Mouse (Mus musculus) granulocyte monocyte progenitor cell, adult 5-6 weeks (primary cell): Measurements from ENCODE around the gene Yap1. TPM values are rescaled to one million over a fixed set of nuclear protein-coding genes. Genes with fewer than 3 reads are reported as not detected.

Experiments
- ATAC-seq: replicated peaks from 2 replicates; pipeline ENCODE4 v1.8.0; 2016; ENCODE audit warnings: mild to moderate bottlenecking, moderate TSS enrichment, inconsistent platforms; ENCODE audit not compliant: poor library complexity, severe bottlenecking
- total RNA-seq, 2 experiments: library from RNA; stranded (forward) in 1 of 2; stranded (reverse) in 1 of 2; fragments of 200-712, 200-1000 nt in 1 of 2; fragments of >200 nt in 1 of 2; fragmentation: Nextera tagmentation in 1 of 2; gene quantifications; 2 replicates each; pipeline ENCODE4 v1.2.3; 2014 to 2017

The Yap1 gene
- total RNA-seq (2014; fragmentation: Nextera tagmentation) (not detected in 2 replicates), total RNA-seq (2017) (not detected in 2 replicates)

DNA sequence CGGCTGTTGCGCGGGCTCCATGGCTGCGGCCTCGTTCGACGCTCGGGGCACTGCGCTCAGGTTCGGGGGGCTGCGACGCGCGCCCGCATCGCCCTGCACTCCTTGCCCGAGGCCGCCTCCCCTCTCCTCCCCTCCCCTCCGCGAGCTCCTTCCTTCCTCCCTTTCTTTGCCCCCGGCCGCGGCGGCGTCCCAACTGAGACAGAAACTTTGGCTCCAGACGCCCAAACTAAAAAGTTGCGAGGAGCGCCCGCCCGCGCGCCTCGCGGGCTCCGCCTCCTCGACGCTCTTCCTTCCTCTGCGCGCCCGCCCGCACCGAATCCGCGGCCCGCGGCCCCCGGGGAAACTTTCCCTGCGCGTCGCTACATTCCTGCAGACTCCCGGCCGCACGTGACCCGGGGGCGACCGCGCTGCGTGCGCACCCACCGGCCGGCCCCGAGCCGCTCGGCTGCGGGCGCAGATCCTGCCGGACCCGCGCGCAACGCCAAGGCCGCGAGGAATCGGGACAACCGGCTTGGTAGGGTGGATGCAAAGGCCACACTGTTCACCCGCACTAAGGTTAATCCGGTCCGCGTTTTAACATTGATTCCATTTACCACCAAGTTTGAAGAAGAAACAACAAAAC lies at the start of gene Yap1:
Gene Yap1, minus strand, starts transcription at position 227 of the 622 bp plus-strand sequence.
- ATAC-seq, result peak; percentile 69

DNA sequence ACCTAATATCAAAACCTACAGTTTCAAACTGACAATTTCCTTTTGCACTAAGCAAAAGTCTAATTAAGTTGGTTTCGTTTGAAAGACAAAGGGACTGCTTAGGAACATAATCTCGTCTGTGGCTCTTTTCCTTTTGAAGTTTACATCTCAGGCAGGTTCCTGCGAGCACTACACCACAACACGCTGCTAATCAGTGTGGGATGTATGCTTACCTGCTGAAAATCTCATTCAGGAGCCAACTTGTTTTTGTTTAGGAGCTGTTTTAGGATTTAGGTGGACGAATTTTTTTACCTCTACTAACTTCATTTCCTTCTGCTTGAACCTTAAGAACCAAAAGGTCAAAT lies 38.6 kb upstream of the Yap1 start:
- ATAC-seq, result peak; percentile 22

DNA sequence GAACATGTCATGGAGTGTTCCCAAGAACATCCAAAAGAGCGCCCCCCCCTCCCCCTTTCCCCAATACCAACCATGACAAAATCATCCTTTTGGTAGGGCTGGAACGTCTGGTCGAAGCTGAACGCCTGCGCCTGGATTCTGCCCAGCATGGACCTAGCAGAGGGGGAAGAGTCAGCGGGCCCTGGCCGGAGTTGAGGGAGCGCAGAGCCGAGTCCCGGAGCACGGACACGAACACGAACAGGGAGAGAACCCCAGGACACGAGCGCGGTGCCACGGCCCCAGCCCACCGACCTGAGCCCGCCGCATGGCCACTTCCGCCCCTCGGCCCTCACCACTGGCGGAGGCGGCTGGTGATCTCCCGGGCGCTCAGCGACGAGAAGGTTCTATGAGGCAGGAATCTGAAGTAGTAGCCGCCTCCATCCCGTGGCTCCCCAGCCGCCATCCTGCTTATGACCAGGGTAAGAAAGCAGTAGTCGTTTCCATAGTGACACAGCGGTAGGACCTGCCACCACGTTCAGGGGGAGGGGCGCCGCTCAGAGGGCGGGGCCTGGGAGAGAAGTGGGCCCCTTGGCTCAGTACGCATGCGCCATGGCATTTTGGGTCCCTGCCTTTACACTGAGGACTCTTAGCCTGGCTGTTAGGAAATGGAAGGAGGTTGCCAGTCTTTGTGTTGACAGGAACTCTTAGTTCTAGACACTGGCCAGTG lies 38.1 kb upstream of the Yap1 start, which contains the start of gene Cfap300:
Gene Cfap300, minus strand, starts transcription at position 486 of the 706 bp plus-strand sequence.
- peak; percentile 98 for ATAC-seq

DNA sequence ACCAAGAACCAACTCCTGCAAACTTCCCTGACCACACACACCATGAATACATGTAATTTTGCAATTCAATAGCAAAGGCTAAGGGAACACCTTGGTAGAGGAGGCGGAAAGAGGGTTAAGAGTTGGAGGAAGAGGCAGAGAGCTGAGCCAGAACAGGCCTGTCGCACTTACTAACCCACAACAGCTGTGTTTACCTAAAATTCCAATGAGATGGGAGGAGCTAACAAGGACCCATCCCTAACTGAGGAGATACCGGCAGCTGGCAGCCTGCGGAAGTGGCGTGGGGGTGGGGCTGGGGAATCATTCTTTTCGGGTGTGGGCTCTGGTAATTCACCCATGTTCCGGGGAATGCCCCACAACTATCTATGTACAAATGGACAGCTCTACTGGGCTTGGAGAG lies 31.1 kb upstream of the Yap1 start:
- no peak for ATAC-seq

DNA sequence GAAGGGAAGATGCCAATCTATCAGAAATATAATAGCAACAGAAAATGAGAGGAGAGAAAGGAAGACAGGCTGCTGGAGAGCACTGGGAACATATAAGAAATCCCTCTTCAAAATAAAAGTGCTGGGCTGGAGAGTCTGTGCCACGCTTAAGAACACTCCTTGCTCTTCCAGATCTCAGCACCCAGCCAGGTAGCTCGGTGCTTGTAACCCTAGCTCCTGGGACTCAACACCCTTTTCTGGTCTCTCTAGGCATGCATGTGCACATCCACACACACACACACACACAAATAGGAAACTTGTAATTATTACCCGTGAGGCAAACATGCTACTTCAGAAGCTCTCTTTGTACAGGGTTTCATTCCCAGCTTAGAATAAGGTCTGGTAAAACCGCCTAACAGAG lies 30.7 kb upstream of the Yap1 start:
- no peak for ATAC-seq

DNA sequence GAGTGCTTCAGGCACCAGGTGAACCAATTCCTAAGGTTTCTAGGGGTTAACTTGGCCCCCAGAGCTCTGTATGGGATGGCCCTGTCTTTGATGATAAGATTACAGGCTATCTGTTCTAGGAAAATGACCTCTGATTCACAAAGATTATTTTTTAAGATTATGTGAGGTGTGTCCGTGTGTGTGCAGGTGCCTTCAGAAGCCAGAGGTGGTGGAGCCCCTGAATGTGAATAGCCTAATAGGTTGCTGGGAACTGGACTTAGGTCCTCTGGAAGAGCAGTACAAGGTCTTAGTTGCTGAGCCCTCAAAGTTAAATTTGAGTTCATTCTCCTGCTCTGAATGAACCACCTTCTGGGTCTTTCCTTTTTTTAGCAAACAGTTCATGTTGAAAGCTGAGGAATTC lies 29.7 kb upstream of the Yap1 start:
- ATAC-seq, result no peak

DNA sequence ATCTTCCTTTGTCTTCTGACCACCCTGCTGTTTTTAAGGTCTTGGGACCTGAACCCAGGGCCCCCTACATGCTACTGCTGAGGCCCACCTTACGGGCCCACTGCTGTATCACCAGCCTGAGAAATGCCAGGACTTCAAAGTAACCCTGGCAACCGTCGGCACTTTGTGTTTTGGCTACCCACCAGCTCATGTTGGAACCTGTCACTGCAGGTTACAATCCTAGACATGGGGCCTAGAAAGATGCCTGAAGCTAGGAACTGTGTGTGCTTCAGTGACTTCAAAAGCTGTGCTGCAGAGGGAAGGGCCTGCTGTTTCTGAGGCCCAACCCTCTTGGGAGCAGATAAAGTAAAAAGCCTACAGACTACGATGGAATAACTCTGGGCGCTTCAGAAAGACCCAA lies 28.5 kb upstream of the Yap1 start:
- no peak for ATAC-seq

DNA sequence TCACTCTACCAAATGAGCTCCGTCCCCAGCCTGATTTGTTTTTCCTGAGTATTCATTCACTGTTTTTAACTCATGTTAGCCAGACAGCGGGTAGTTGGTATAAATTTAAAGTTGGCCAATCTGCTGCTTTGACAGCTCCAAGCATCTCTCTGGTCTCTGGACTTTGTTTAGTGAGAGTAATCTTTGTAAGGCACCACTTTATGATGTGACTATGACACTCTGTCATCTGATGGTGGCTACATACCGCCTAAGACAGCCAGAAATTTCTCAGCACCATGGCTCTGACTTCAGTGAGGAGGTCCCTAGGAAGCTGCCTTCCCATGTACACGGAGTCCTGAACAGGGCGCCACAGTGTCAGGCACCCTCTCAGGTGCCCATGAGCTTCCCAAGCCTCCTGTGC lies 14.2 kb upstream of the Yap1 start:
- ATAC-seq, result no peak

DNA sequence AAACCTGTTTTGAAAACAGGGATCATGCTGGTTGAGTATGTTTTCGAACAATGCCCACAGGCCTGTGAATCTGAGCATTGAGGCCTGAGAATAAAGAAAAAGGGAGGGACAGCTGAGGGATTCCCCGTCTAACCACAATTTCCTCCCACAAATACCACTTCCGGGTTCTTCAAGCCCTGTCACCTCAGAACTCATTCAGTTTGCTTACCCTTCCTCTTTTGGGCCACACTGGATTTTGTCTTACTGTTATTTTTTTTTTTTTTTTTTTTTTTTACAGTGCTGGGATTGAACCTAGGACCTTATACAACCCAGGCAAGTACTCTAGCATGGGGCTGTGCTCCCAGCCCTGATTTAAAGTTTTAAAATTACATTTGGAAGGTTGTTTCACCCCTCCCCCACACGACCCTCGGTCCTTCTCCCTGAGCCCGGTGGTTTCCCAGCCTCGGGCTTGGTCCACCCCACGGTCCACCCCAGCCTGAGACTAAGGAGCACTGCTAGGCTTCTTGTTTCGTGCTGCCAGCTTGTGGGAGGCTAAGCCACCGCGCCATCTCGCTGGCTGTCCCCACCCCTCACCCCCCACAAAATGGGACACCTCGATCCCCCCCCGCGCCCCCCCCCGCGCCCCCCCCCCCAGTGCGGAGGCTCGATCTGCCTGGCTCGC lies 13.0 kb upstream of the Yap1 start:
- ATAC-seq, result peak; percentile 96

DNA sequence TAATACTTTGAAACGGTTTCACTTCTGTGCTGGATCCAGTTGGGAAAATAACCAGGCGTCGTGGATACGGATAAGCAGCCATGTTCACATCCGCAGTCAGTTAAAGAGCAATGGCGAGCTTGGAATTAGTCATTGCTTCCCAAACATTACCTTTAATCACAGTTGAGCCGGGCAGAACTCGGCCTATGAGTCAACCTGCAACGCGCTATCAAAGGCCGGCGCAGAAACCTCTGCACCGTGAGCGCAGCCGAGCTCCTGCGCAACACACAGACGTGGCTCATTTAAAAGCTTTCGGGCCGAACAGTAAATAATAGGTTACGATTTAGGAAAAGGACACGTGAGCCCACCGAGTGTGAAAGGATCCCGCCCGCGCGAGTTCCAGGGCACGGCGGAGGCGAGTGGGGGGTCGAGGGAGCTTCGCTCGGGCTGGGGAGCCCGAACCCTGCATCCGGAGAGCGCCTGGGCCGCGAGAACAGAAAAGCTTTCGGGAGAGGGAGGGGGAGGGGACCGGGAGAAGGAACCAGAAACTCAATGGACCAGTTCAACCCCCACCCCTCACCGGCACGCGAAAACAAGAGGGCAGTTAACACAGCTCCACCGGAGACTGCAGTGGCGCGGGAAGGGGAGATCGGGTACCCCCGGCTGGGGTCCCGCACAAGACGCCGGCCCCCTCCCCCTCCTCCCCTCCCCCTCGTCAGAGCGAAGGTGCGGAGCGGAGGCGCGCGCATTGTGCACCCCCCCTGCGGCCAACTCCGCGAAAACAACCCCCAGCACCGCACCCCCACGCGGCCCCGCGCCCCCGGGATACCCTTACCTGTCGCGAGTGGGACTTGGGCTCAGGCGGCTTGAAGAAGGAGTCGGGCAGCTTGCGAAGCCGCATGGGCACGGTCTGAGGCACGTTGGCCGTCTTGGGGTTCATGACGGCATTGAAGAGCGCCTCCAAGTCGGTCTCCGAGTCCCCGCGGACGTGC lies 810 bp downstream of the Yap1 start:
- peak; percentile 27; the same call in 1 of the 2 replicates for ATAC-seq

DNA sequence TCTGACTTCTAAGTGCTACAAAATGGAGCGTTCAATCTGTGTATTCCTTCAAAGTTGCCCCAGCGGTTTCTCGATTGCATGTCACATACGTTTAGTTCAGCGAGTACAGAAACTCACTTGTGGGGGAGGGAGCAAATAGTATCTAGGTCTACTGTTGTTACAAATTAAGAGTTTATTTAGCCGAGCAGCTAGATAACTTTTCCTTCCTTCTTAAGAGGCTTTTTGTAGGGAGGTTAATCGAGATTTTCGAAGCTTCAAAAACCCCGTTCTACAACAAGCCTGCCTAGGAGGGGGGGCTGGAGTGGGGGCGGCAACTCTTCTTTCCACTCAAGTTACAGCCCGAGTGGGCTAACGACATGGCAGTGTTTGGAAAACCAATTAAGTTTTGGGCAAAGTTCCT lies 1.6 kb downstream of the Yap1 start:
- ATAC-seq, result no peak

DNA sequence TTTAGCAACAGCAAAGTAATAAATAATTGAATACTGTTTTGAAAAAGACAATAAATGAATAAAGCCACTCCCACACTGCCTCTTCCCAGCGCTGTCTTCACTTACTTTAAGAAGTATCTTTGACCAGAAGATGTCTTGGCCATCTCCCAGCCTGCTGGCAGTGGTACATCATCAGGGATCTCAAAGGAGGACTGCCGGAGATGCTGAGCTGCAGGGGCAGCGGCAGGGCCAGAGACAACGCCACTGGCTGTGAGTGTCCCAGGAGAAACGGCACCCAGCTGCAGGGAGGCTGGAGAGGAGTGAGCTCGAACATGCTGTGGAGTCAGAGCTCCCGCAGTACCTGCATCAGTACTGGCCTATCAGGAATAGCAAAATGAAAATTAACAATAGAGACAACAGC lies 3.0 kb downstream of the Yap1 start:
- no peak for ATAC-seq

DNA sequence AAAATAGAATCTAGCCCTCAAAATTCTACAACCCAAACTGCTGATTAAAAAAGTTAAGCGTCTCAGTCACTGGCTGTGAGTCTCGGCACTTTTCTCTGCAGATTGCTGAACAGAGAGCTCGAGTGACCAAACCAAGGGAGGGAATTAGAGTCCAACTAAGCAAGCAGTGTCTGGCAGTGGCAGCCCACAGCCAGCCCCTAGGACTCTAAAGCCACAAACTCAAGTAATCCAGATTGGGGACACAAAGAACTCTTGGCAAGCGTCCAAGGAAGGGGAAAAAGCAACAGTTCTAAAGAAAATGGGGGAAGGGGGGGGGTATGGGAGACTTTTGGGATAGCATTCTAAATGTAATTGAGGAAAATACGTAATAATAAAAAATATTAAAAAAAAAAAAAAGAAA lies 10.1 kb downstream of the Yap1 start:
- no peak for ATAC-seq

DNA sequence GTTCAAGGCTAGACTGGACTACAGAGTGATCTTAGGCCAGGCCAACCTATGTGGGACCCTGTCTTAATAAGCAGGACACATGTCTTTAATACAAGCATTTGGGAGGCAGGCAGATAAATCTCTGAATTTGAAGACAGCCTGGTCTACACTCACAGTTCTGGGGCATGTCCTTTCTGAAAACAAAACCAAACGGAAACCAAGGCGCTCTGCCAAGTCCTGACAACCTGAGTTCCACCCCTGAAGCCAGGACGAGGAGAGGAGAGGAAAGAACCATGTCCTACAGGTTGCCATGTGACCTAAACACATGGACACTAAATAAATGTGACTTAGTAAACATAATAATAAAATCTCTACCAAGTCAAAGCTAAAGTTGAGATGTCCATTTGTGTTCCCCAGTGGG lies 11.7 kb downstream of the Yap1 start:
- ATAC-seq, result no peak

DNA sequence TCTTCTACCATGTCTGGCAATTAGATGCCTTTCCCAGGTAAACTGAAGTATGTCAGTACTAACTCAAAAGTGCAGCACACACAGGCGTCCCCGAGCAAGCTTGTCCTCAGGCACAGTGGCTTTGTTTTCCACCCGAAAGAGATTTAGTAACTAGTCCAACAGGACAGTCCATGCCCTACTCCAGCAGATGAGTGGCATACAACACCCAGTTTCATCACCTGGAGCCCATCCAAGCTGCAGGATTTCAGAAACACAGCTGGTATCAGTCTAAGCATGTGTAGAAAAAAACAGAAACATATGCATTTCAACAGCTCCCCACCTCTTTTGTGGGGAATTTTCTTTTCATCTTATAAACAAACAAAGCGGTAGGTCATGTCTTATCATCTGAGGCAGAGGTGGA lies 13.5 kb downstream of the Yap1 start:
- no peak for ATAC-seq

DNA sequence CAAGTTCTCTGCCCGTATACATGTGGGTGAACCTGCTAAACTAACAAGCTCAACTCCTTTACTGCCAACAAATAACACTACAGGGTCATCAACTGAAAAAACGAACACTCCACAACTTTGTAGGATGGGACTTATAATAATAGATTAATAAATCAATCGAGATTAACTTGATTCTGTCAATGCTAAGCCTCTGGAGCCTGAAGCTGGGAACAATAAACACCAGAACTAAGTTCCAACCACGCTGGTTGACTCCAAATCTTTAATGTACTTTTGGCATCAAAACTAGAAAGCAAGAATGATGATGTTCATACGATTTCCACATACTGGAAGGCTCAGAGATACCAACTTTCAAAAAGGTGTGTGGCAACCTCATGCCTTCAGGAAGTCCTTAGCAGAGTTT lies 17.3 kb downstream of the Yap1 start:
- no peak for ATAC-seq

DNA sequence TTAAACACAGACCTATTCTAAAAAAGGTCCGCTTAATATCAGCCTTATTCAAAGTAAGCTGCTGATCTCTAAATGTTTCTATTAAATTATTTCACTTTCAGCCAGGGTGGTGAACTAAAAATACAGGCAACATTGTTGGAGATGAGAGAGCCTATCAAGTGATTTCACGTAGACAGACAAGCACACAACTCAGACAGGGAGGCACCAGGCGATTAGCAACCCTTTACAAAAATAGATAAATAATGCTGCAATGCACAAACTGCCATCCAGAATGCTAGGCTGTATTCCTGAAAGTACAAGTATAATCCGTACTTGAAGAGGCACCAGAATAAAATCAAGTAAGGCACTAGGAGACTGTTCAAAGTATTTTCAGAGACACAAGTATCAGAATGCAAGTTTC lies 20.1 kb downstream of the Yap1 start:
- ATAC-seq, result no peak

DNA sequence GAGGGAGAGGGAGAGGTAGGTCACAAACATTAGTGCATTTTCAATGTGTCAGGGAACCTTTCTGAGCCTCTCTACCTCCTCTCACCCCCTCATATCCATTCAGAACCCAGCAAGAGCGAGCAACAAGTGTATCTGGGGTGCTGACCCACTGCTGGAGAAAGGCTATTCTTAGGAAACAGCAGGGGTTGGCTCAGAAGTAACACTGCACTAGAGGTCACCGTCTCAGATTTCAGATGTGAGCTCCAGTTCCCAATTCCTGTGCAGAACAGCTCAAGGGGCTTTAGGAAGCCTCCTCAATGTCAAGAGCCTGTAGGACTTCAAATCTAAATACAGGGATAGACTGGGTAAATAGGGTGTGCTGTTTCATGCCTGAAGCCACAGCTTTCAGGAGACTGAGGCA lies 20.7 kb downstream of the Yap1 start:
- no peak for ATAC-seq

DNA sequence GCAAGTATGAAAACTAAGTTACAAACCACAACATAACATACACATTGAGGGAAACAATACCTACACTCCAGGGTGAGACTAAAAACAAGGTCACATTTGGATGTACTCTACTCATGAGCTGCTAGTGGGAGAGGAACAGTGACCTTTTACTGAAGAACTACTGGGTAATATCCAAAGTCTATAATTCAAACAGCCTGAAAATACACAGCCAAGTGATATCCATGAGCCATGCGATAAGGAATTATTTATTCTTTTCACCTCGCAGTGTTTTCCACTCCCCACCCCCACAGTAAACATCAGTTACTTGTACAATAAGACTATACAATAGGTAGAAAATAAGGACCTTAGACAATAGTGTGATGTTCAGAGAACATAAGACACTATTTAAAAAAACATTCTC lies 24.2 kb downstream of the Yap1 start:
- no peak for ATAC-seq

DNA sequence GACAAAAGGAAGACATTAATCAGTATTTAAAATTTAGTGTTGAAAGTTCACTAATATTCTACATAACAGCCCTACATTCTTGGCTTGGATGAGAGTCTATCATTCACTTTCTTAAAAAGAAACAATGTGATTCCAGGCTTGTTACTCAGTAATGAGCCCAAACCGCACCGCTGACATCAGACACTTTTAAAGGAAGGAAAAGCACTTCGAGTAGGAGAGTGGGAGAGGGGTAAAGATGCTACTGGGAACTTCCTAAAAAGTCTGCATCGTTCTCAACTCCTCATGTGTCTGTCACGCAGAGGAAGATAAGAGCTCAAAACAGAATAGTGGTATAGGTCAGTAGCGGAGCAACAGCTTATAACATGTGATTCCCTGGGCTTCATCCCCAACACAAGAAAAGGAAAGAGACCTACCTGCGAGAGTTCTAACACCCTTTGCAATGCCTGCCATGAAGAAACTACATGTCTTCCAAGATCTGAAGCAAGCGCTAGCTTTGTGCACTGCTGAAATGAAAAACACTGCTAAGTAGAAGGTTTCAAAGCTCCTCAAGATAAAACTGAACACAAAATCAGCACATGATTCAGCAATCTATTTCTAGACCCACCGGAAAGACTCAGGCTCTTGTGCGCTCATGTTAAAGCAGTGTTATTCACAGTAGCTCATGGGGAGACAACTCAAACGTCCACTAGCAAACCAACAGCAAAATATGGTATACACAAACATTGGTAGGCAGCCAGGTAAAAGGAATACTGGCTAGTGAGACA lies 25.1 kb downstream of the Yap1 start:
- ATAC-seq, result no peak
